In genomic region chr2:81506985-81507384, GRCm38 (mm10) we compare ENCODE assay signal across 27 mouse cellular contexts.
"Had no signal": no experiment of that assay in that cellular context is flagged by ENCODE, and none has a peak within 500 bp of the region (broad histone marks: within the 10 kb centered on the region; RNA-seq: fewer than 3 reads in every experiment).

No protein-coding gene starts in this region.

- H3K9me3 ChIP-seq: embryonic facial prominence, embryonic 10.5 days; embryonic facial prominence, embryonic 12.5 days; embryonic facial prominence, embryonic 13.5 days; embryonic facial prominence, embryonic 15.5 days; forebrain, embryonic 10.5 days; forebrain, embryonic 12.5 days; forebrain, embryonic 13.5 days; forebrain, embryonic 15.5 days; heart, embryonic 10.5 days had no signal

- DNase-seq: cerebellum, adult 9-11 months; cerebellum, postnatal 10 days; cerebellum, postnatal 14 days; cerebellum, postnatal 25 days; cerebellum, postnatal 36 days; embryo, embryonic 11 days; forebrain, postnatal 0 days; gastrocnemius, adult 2 months; gastrocnemius, postnatal 10 days; gastrocnemius, postnatal 14 days; gastrocnemius, postnatal 25 days; gastrocnemius, postnatal 36 days; heart, adult 11 months; heart, adult 18-20 months; heart, adult 2 months had no signal

- H3K27me3 ChIP-seq: embryonic facial prominence, embryonic 12.5 days; embryonic facial prominence, embryonic 13.5 days; embryonic facial prominence, embryonic 15.5 days; forebrain, embryonic 12.5 days; forebrain, embryonic 13.5 days; forebrain, embryonic 15.5 days had no signal

- H3K4me1 ChIP-seq: embryonic facial prominence, embryonic 10.5 days; embryonic facial prominence, embryonic 12.5 days; embryonic facial prominence, embryonic 13.5 days; embryonic facial prominence, embryonic 15.5 days; forebrain, embryonic 10.5 days; forebrain, embryonic 12.5 days; forebrain, embryonic 13.5 days; forebrain, embryonic 15.5 days; heart, embryonic 10.5 days had no signal

- ATAC-seq: forebrain, embryonic 13.5 days; forebrain, embryonic 14.5 days; forebrain, embryonic 15.5 days; forebrain, embryonic 16.5 days; forebrain, postnatal 0 days had no signal

- H3K36me3 ChIP-seq: embryonic facial prominence, embryonic 10.5 days; embryonic facial prominence, embryonic 12.5 days; embryonic facial prominence, embryonic 13.5 days; embryonic facial prominence, embryonic 15.5 days; forebrain, embryonic 10.5 days; forebrain, embryonic 12.5 days; forebrain, embryonic 15.5 days; heart, embryonic 10.5 days had no signal

- H3K4me2 ChIP-seq: embryonic facial prominence, embryonic 12.5 days; embryonic facial prominence, embryonic 13.5 days; embryonic facial prominence, embryonic 15.5 days; forebrain, embryonic 12.5 days; forebrain, embryonic 13.5 days; forebrain, embryonic 15.5 days had no signal

- H3K9ac ChIP-seq: embryonic facial prominence, embryonic 12.5 days; embryonic facial prominence, embryonic 13.5 days; embryonic facial prominence, embryonic 15.5 days; forebrain, embryonic 12.5 days; forebrain, embryonic 13.5 days; forebrain, embryonic 15.5 days; forebrain, postnatal 0 days had no signal

- H3K27ac ChIP-seq: embryonic facial prominence, embryonic 10.5 days; embryonic facial prominence, embryonic 12.5 days; embryonic facial prominence, embryonic 13.5 days; embryonic facial prominence, embryonic 15.5 days; forebrain, embryonic 10.5 days; forebrain, embryonic 12.5 days; forebrain, embryonic 13.5 days; forebrain, embryonic 15.5 days; gastrocnemius, adult 2 months; heart, adult 2 months; heart, embryonic 10.5 days had no signal

- H3K4me3 ChIP-seq: embryonic facial prominence, embryonic 10.5 days; embryonic facial prominence, embryonic 12.5 days; embryonic facial prominence, embryonic 13.5 days; embryonic facial prominence, embryonic 15.5 days; erythroblast, embryonic 14.5 days; forebrain, embryonic 10.5 days; forebrain, embryonic 12.5 days; forebrain, embryonic 13.5 days; forebrain, embryonic 15.5 days; gastrocnemius, adult 2 months; heart, adult 2 months; heart, embryonic 10.5 days had no signal
